Mouse (Mus musculus): ENCODE measurements at regions not wholly inside any gene's neighbourhood (a gene's known extent, or its start where the extent isn't known, plus 50 kb on each side); places are given as distances from the start of the nearest gene placed in this dataset.
A peak's percentile ranks its signal among the peaks of the same experiment; 100 is the strongest.

DNA sequence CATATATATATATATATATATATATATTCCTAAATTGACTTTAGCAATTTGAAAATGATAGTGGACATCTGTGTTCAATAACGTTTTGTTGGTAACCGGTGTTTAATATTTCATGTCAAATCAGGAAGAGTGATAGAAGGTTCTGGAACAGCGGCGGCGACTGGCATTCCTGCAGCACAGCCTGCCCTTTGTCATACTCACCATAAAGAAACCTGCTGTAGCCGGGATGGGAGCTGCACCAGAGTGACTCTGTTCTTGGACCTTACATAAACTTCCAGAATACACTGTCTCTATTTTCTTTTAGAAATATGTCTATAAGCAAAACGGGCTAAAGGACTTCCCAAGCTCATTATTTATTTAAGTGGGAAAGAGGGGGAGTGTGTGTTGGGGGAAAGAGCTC lies 731.5 kb downstream of the Egfem1 start:
- no peak for ATAC-seq (ENCODE audit: insufficient number of reproducible peaks, insufficient read depth, low FRiP score, low TSS enrichment)
- H3K4me2 ChIP-seq (replicated peaks), result no peak overlapping the region
- no peaks in the 10 kb centered on the region for H3K4me1 ChIP-seq
- no peak overlapping the region for H3K9ac ChIP-seq
- no peaks in the 10 kb centered on the region for H3K9me3 ChIP-seq
- H3K27me3 ChIP-seq, result no peaks in the 10 kb centered on the region
- 30% methylated on average over 7 of the region's 7 CpGs for WGBS
- H3K4me3 ChIP-seq, result no peak overlapping the region
- no peak overlapping the region for H3K27ac ChIP-seq
- H3K36me3 ChIP-seq, result no peaks in the 10 kb centered on the region

DNA sequence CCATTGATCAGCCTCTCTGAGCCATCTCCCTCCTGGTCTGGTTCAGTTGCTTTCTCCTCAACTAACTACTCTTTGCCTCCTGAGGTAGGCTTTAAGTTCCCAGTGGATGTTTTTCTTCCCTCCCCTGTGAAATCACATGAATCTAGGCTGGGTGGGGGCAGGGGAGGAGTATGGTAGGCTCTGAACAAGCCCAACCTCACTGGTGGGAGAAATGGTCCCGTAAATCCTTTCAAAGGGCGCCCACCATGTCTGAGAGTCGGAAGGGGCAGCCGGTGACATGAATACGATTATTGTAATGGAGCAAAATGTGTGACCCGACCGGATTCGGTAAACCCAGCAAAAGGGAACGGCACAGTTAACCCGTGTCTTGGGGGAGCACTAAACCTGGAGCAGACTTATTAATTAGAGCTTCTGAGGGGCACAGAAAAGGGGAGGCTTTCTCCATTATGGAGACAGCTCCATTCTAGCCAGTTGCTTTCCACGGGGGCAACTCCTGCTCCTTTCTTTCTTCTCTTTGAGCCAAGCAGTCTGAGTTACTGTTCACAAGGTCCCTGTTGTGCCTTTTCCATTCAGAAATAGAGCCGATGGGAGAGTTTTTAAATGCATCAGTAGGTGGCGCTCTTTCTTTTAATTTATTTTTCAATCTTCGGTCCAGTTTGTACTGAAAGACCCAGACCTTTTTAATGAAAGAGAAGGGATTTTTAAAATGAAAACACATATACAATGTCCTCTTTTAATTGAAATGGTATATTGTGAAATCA lies 730.8 kb downstream of the Egfem1 start:
- Histone ChIP-seq H3K27ac (peak overlapping the region; percentile 9; the same call in 1 of the 2 replicates), H3K4me2 (replicated peaks) (0 out of 2 replicates have a peak overlapping the region, but pooled peaks have one; percentile 12), H3K36me3 (no peaks in the 10 kb centered on the region), H3K9ac (no peak overlapping the region), H3K27me3 (no peaks in the 10 kb centered on the region), H3K9me3 (no peaks in the 10 kb centered on the region), H3K4me1 (no peaks in the 10 kb centered on the region), H3K4me3 (no peak overlapping the region)
- no peak for ATAC-seq (ENCODE audit: insufficient number of reproducible peaks, insufficient read depth, low FRiP score, low TSS enrichment)
- 46% methylated on average over 14 of the region's 14 CpGs for WGBS

- Histone ChIP-seq H3K36me3 (no peaks in the 10 kb centered on the region), H3K27ac (no peak overlapping the region), H3K9ac (no peak overlapping the region), H3K9me3 (no peaks in the 10 kb centered on the region), H3K4me1 (peaks cover 4% of the 10 kb centered on the region; the same call in 1 of the 2 replicates), H3K4me2 (replicated peaks) (no peak overlapping the region), H3K4me3 (no peak overlapping the region), H3K27me3 (no peaks in the 10 kb centered on the region)
- no peak for ATAC-seq (ENCODE audit: insufficient number of reproducible peaks, insufficient read depth, low FRiP score, low TSS enrichment)
- WGBS, result 76% methylated on average over 2 of the region's 2 CpGs
Observed at GRCm38 (mm10) chr3:29806046-29806445, 724.2 kb downstream of the Egfem1 start.

GRCm38 (mm10) chr3:29803456-29803855 lies 721.6 kb downstream of the Egfem1 start:
- no peaks in the 10 kb centered on the region for H3K9me3 ChIP-seq
- no peak overlapping the region for H3K27ac ChIP-seq
- H3K4me3 ChIP-seq, result no peak overlapping the region
- no peak overlapping the region for H3K4me2 ChIP-seq (replicated peaks)
- peaks cover 4% of the 10 kb centered on the region; the same call in 1 of the 2 replicates for H3K4me1 ChIP-seq
- H3K9ac ChIP-seq, result no peak overlapping the region
- 20% methylated on average over 5 of the region's 5 CpGs for WGBS
- no peak for ATAC-seq (ENCODE audit: insufficient number of reproducible peaks, insufficient read depth, low FRiP score, low TSS enrichment)
- H3K36me3 ChIP-seq, result no peaks in the 10 kb centered on the region
- H3K27me3 ChIP-seq, result no peaks in the 10 kb centered on the region

DNA sequence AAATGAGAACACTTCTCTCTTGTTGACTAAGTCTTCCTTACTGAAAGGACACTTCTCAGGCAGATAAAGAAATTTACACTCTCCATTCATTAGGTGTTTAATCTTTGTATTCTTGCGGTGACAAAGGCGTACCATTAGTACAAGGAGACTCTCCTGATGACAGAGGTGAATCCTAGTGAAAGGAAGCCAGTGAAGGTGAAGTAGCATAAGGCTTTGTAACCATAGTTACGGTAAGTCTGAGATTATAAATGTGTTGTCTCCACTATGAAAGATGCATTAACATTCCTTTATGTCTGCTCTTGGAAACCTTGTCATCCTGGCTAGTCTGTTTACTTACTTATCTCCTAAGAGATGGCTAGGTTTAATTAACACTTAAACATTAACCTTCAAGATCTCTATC lies 719.3 kb downstream of the Egfem1 start:
- 82% methylated on average over 3 of the region's 3 CpGs for WGBS
- no peak overlapping the region for H3K27ac ChIP-seq
- peaks cover 4% of the 10 kb centered on the region; the same call in 1 of the 2 replicates for H3K4me1 ChIP-seq
- H3K36me3 ChIP-seq, result no peaks in the 10 kb centered on the region
- H3K9ac ChIP-seq, result no peak overlapping the region
- H3K27me3 ChIP-seq, result no peaks in the 10 kb centered on the region
- no peak for ATAC-seq (ENCODE audit: insufficient number of reproducible peaks, insufficient read depth, low FRiP score, low TSS enrichment)
- no peak overlapping the region for H3K4me2 ChIP-seq (replicated peaks)
- H3K9me3 ChIP-seq, result no peaks in the 10 kb centered on the region
- no peak overlapping the region for H3K4me3 ChIP-seq

GRCm38 (mm10) chr3:29774365-29774764 lies 692.5 kb downstream of the Egfem1 start:
- H3K27me3 ChIP-seq, result no peaks in the 10 kb centered on the region
- 69% methylated on average over 3 of the region's 3 CpGs for WGBS
- H3K36me3 ChIP-seq, result no peaks in the 10 kb centered on the region
- H3K4me1 ChIP-seq, result no peaks in the 10 kb centered on the region
- no peak overlapping the region for H3K4me2 ChIP-seq (replicated peaks)
- H3K27ac ChIP-seq, result no peak overlapping the region
- no peak overlapping the region for H3K4me3 ChIP-seq
- no peaks in the 10 kb centered on the region for H3K9me3 ChIP-seq
- no peak overlapping the region for H3K9ac ChIP-seq
- ATAC-seq (ENCODE audit: insufficient number of reproducible peaks, insufficient read depth, low FRiP score, low TSS enrichment), result no peak

DNA sequence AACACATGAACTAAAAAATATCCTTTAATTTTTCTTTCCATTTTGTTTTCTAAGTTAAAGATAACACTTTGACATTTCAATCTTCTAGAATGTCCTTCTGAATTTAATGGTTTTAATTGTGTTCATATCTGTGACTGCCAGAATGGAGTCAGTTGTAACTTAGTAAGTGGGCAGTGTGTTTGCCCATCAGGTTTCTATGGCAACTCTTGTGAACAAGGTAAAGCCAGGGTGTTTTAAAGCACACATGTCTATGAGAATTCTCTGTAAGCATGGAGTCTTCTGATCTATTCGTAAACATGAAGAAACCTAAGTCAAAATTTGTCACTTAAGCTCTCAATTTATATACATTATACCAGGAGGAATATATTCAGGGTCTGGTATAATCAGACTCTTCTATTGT lies 689.4 kb downstream of the Egfem1 start:
- H3K27me3 ChIP-seq, result no peaks in the 10 kb centered on the region
- no peaks in the 10 kb centered on the region for H3K36me3 ChIP-seq
- H3K4me2 ChIP-seq (replicated peaks), result no peak overlapping the region
- no peak overlapping the region for H3K27ac ChIP-seq
- H3K9me3 ChIP-seq, result no peaks in the 10 kb centered on the region
- H3K4me3 ChIP-seq, result no peak overlapping the region
- H3K9ac ChIP-seq, result no peak overlapping the region
- 83% methylated on average over 1 of the region's 1 CpGs for WGBS
- H3K4me1 ChIP-seq, result no peaks in the 10 kb centered on the region
- no peak for ATAC-seq (ENCODE audit: insufficient number of reproducible peaks, insufficient read depth, low FRiP score, low TSS enrichment)

DNA sequence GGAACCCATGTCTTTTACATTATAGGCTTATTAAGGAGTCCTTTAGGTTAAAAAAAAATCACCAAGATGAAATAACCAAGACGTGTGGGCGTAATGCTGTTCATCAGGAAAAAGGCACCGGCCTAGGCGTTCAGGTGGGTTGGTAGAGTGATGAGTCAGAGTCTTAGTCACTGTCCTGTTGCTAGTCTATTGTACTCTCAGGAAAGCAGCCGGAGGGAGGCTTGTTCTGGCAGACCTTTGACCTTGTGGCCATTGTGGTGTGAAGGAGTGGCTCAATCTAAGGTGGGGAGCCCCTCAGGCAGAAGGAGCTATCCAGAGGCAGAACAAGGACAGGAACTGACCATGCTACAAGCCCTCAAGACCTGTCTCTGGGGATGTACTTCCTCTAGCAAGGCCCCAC lies 686.8 kb downstream of the Egfem1 start:
- no peaks in the 10 kb centered on the region for H3K4me1 ChIP-seq
- H3K9me3 ChIP-seq, result no peaks in the 10 kb centered on the region
- no peak overlapping the region for H3K4me3 ChIP-seq
- no peaks in the 10 kb centered on the region for H3K36me3 ChIP-seq
- H3K27me3 ChIP-seq, result no peaks in the 10 kb centered on the region
- no peak overlapping the region for H3K4me2 ChIP-seq (replicated peaks)
- 85% methylated on average over 5 of the region's 5 CpGs for WGBS
- H3K9ac ChIP-seq, result no peak overlapping the region
- no peak overlapping the region for H3K27ac ChIP-seq
- no peak for ATAC-seq (ENCODE audit: insufficient number of reproducible peaks, insufficient read depth, low FRiP score, low TSS enrichment)

DNA sequence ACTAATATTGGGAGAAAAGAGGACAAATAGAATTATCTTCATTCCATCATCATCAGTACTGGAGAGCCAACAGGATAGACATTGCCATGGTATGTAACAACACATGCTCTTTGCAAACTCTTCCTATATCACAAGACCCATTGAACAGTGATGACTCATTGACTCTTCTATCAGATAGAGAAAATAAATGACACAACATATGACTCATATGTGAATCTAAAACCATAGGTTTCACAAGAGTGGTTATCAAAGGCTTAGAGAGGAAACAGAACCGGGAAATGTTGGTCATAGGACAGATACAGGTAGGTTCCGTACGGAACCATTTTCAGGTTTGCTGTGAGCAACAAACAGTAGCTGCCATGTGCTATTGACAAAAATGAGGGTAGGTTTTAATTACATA lies 682.2 kb downstream of the Egfem1 start:
- Histone ChIP-seq H3K9me3 (no peaks in the 10 kb centered on the region), H3K4me2 (replicated peaks) (no peak overlapping the region), H3K4me3 (no peak overlapping the region), H3K9ac (no peak overlapping the region), H3K4me1 (no peaks in the 10 kb centered on the region), H3K36me3 (no peaks in the 10 kb centered on the region), H3K27me3 (no peaks in the 10 kb centered on the region), H3K27ac (no peak overlapping the region)
- WGBS, result 96% methylated on average over 3 of the region's 3 CpGs
- ATAC-seq (ENCODE audit: insufficient number of reproducible peaks, insufficient read depth, low FRiP score, low TSS enrichment), result no peak

DNA sequence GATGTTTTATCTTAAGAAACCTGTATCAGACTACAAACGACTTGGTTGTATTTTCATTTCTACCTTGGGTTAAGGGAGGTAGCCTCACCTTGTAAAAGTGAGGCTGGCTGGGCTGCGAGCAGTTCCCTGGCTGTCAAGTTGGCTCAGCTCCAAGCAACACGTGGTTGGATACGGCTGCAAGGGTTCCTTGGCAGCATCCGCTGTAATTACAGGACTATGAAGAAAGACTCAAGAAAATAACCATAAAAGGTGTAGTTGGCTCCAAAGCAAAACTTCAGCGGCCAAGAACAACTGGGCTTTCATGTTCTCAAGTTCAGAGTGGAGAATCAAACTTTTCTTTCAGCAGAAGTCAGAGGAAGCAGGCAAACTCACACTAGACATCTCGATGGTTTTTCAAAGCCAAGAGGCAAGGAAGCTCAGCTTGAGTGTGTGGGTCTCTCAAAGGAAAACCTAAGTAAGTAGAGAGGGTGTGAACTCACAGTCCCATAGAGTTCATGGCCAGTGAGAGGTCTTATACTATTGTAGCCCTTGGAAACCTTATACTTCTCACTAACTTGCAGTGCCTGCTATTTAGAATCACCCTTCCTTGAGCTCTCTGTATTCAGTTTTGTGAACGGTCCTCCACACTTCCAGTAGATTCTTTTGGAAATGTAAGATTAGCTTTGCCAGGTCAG lies 676.1 kb downstream of the Egfem1 start:
- 69% methylated on average over 8 of the region's 8 CpGs for WGBS
- Histone ChIP-seq H3K9ac (no peak overlapping the region), H3K27me3 (no peaks in the 10 kb centered on the region), H3K4me3 (no peak overlapping the region), H3K4me1 (no peaks in the 10 kb centered on the region), H3K4me2 (replicated peaks) (no peak overlapping the region), H3K9me3 (no peaks in the 10 kb centered on the region), H3K27ac (no peak overlapping the region; the same call in 1 of the 2 replicates), H3K36me3 (no peaks in the 10 kb centered on the region)
- ATAC-seq (ENCODE audit: insufficient number of reproducible peaks, insufficient read depth, low FRiP score, low TSS enrichment), result no peak

Data from embryonic facial prominence, embryonic 12.5 days (tissue).